ENCODE assay signal across 7 mouse cellular contexts in genomic region chr12:102647839-102648564, GRCm38 (mm10). TPM values are rescaled to one million over a fixed set of nuclear protein-coding genes. Genes with fewer than 3 reads are reported as not detected.
DNase-seq lines count a peak whose midpoint lies in the region.

No protein-coding gene starts in this region.

- peak; percentile 33 for DNase-seq in Muller cell, postnatal 12 days (ENCODE audit: inconsistent ontology term)
- DNase-seq in cerebellum, adult 9-11 months = peak; percentile 72
- DNase-seq in kidney, postnatal 10 days = peak; percentile 75
- DNase-seq in lung, postnatal 36 days = peak; percentile 89
- no peak for DNase-seq in gastrocnemius, postnatal 25 days
- DNase-seq in thymus, postnatal 14 days = no peak
- DNase-seq in thymus, postnatal 4 days = no peak

RNA-seq across cellular contexts. Expression of gene Itpk1, which starts 56.7 kb away (rescaled TPM):
- 1 to 10 TPM; 5.2 to 6.5 TPM for total RNA-seq in gastrocnemius, postnatal 25 days (2021)

Comparison
In these comparisons a context has a peak if more than half of its experiments do, and no peak if none do; other contexts are left out.
1. DNase-seq: peak in Muller cell, postnatal 12 days (single experiment), cerebellum, adult 9-11 months (single experiment), kidney, postnatal 10 days (single experiment) and lung, postnatal 36 days (single experiment); none in gastrocnemius, postnatal 25 days (single experiment), thymus, postnatal 14 days (single experiment) and thymus, postnatal 4 days (single experiment).